Mouse (Mus musculus) skeletal muscle tissue, adult 2 months (tissue): ENCODE data around the gene Pmch.
A peak's percentile ranks its signal among the peaks of the same experiment; 100 is the strongest.

Experiments
- DNase-seq: peaks from one replicate; pipeline ENCODE4 v3.0.0-alpha.2; 2012; ENCODE audit warnings: low read depth, low spot score

Pmch gene

DNA sequence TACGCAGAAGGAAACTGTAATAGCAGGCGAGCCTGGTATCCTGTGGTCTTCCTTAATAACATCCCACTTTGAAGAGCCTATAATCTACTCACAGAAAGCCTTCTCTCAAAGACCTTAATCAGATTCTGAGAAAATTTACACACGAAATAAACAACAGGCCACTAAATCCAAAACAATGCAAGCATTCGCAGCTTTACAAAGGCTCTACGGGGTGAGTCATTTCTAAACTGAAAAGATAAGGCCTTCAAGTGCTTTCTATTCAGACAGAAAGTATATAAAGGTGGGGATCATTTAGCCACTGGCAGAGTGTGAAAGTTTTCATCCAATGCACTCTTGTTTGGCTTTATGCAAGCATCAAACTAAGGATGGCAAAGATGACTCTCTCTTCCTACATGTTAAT is at the start of gene Pmch:
TSS of gene Pmch (plus strand) at position 301 of the 400 bp plus-strand sequence.
- DNase-seq = no peak

DNA sequence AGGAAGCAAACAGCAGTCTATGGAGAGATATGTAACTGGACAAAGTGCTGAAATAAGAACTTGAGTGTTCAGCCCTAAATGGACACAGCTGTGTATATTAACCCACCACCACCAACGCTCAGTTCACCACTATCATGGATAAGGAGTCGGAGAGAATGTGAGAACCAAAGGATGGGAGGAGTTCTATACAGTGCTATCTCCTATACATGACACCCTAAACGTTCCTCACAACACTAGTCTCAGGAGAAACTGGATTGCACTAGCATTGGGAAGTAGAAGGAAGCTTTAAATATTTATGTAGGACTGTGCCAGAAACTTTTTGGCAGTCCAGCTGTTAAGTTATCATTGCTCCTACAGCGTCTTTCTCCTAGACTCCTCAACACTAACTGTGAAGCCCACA is 46.6 kb upstream of the Pmch start:
- no peak for DNase-seq

DNA sequence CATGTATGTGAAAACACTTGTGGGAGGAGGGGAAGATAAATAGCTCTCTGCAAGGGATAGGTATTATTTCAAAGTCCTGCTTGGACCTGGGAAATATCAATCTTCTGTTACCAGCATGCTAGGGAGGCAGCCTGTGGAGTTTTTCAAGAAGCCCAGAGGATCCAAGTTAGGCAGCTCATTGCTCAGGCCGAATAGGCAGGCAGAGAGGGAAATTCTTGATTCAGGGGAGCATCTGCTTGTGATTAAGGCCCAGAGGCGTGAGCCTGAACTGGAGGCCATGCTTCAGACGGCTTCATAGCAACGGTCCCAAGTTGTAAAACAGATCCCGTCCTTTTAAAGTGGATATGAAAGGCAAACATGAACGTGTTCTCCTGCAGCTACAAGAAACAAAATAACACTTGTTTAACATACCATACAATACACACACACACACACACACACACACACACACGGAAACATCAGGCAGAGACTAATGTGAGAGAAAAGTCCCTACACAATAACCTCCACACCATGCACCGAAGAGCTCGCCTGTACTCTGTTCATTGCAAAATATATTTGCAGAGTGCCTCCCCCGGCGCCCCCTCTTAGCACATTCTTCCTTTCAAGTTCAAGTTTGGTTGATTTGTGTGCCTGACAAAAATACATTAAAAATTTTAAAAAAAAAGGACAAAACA is 44.6 kb upstream of the Pmch start:
- peak; percentile 42 for DNase-seq

DNA sequence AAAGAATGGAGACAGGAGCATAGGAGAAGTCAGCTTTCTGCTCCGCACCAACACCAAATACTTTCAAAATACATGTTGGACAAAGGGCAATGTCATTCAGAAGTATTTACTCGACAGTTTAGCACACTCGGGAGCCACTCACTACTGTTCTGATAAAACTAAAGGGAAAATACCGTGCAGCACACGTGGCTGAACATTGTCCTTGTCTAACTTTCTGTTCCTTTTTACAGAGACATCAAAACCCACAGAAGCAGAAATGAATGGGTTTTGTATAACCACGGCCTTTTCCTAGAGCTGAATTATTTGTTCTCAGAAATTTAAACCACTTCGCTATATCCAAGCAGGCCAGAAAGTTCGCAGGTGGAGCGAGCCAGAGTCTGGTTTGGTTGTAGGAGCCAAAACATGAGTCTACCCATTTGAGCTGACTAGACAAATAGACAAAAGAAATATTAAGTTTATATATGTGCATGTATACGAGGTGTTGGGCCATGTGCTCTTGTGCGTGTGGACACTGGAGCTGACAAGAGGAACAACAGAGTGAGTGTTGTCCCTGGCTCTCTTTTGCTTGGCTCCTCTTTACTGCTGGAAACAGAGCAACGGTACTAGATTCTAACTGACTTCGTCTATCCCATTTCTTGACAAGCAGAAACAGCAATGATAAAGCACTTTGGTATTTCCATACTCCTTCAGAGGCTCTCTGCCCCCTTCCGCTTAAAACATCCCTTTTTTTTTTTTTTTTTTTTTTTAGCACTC is 36.5 kb upstream of the Pmch start:
- DNase-seq = no peak

DNA sequence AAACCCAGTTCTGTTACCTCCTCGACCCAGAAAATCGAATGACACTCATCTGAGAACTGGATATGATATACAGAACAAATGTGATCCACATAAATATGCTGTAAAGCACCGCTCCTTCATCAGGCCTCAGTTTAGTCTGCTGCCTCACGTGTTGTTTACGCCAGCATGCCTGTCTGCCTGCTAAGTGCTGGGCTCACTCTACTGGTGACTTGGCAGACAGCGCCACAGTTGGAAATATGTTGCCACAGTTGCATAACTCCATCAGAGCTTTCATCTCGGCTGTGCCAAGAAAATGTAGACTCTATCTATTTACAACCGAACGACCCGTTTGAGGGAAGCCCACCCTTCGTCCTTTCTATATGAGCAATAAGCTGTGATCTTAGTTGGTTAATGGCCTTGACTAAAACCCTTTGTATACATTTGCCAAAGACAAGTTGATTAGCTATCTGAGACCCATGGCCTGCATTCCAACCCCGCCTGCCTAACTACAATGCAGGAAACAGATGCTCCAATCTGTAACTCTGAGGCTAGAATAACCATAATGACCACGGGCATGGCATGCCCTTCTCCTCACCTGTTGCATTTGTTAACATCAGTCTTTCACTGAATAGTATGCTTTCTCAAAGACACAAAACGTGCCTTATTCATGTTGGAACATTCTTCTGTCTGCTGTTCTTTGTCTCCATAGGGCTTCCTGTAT is 33.8 kb upstream of the Pmch start:
- DNase-seq = peak; percentile 48

DNA sequence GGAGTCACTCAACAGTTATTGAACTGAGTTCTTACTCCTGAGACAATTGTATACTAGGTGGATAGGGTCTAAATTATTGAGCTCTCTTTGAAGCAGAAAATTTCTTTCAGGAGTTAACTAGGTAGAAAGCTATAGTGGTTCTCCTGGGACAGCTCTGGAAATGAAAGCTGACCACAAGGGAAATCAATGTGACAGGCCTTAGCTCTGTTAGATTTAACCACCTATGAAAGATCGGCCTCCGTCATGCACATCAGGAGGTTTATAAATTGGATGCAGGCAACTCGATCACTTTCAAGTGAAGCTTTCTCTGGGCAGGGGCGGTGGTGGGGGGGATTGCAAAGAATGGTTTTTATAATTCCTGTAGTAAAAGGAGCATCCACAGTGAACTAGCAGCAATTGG is 27.4 kb upstream of the Pmch start:
- DNase-seq = no peak

DNA sequence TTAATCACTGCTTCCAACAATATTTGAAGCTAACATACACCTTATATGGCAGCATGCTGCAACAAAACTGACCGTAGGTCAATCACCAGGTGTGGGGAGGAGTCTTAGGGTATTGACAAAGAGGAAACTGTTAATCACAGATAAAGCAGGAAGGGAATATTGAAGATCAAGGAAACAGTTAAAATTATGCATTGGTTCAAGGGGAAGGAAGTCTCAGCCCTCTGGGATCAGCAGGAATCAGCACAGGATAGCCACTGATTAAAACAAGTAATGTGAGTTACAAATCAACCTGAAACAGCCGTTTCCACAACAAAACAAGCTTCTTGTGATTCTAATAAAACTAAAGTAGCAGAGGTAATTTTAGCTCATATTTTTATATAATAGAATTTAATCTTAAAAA is 26.0 kb upstream of the Pmch start:
- no peak for DNase-seq

DNA sequence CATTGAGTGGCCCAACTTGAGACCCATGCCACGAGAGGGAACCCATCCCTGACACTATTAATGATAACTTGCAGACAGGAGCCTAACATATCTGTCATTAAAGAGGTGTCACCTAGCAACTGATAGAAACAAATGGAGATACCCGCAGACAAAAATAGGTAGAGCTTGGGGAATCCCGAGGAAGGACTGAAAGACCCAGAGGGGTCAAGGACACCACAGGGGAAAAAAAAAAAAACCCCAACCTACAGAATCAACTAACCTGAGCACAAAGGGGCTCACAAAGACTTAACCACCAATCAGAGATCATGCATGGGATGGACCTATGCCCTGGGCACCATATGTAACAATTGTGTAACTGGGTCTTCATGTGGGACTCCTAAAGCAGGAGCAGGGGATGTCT is 23.5 kb upstream of the Pmch start:
- no peak for DNase-seq

DNA sequence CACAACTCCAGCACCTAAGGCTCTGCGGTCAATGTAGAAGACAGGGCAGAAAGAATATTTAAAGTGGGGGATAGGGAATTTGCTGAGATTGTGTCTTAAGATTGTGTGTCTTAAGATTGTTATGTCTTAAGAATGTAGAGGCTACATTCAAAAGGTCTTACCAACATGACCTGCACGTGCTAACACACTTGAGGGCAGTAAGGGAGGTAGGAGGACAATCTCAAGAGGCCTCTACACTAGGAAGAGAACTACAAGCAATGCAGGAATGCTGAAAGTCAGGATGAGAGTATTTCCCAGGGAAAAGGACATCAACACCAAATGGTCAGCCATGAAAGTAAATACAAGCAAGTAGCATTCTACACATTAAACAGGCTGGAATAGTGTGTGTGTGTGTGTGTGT is 15.3 kb downstream of the Pmch start:
- DNase-seq = no peak

DNA sequence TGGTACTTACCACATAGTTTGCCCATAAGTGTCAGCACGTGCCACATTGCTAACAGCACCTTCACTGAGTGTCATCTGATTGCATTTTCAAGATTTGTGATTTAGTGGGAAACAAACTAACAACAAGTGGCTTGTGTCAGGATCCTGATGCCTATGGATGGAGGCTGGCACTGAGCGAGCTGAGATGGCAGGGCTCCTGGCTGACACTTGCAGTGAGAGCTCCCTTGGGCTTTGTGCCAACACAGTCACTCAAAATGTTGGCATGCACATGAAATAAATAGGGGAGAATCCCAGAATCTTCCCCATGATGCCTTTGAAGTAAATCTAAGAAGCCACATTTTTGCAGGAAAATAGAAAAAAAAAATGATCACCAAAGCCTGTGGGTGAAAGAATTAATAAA is 22.4 kb downstream of the Pmch start:
- DNase-seq = no peak

DNA sequence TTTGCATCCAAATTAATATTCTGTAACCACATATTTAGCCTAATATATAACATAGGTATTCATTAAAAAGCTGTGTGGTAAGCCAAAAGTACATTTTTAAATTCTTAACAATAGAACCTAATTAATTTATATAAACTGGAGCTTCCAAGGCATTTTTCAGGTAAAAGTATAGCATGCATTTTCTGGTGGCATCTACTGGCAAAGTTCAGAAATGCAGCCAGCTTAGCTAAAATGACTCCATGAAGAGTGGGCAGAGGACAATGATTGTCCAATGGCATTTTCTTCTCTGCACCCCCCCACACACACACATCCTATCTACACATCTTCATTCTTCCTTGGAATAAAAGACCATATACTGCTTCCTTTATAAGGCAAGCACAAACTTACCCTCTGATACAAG is 28.8 kb downstream of the Pmch start:
- DNase-seq = no peak

DNA sequence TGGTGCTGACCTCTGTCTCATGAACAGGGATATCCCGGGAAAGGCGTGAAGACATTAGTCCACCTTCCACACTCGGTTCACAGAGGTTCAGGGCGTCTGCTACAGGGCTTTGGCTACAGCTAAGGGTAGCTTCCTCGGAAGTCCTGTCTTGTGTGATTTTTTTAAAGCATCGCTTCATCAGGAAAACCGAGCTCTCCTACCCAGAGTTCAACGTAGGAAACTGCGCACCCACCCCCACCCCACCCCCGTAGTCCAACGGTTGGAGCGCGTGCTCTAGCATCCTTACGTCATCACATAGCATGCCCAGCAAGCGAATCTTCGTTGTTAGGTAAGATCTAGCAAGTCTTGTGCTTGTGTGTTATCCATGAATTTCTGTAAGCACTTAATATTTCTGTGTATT is 44.8 kb downstream of the Pmch start:
- DNase-seq = no peak
